Mouse (Mus musculus) MN1 (cell line): Measurements from ENCODE around the gene Olfr600.
"Not testable (repeated sequence)": the region's sequence is repeated elsewhere in the genome, so short reads cannot be mapped to it uniquely, and the experiment has no call there.

Experiments used
- DNase-seq: peaks from one replicate; pipeline ENCODE4 v3.0.0-alpha.2; 2016; ENCODE audit warnings: low spot score

The Olfr600 gene

GRCm38 (mm10) chr7:103349569-103349968 lies at the start of gene Olfr600:
Gene Olfr600, minus strand, starts transcription at chr7:103349669.
- DNase-seq, result no peak

- no peak for DNase-seq
These were observed 49.5 kb upstream of the Olfr600 start for GRCm38 (mm10) chr7:103398981-103399380.

GRCm38 (mm10) chr7:103397758-103398157 lies 48.3 kb upstream of the Olfr600 start:
- no peak for DNase-seq

- DNase-seq, result no peak
These were observed 36.6 kb upstream of the Olfr600 start, which contains the start of gene Olfr603 for GRCm38 (mm10) chr7:103386077-103386476. Gene Olfr603, minus strand, starts transcription at chr7:103386177.

GRCm38 (mm10) chr7:103362555-103362954 lies 13.1 kb upstream of the Olfr600 start, which contains the start of gene Olfr601:
Gene Olfr601, minus strand, starts transcription at chr7:103362655.
- DNase-seq, result no peak

GRCm38 (mm10) chr7:103335617-103336016 lies 13.9 kb downstream of the Olfr600 start, which contains the start of gene Olfr599:
Gene Olfr599, plus strand, starts transcription at chr7:103335917.
- DNase-seq, result no peak

GRCm38 (mm10) chr7:103323268-103323667 lies 26.2 kb downstream of the Olfr600 start, which contains the start of gene Olfr598:
Gene Olfr598, plus strand, starts transcription at chr7:103323568.
- DNase-seq, result no peak

GRCm38 (mm10) chr7:103316015-103316414 lies 33.5 kb downstream of the Olfr600 start, which contains the start of gene Olfr597:
Gene Olfr597, plus strand, starts transcription at chr7:103316315.
- not testable (repeated sequence) for DNase-seq

GRCm38 (mm10) chr7:103305348-103305747 lies 44.1 kb downstream of the Olfr600 start, which contains the start of gene Olfr596:
Gene Olfr596, plus strand, starts transcription at chr7:103305648.
- DNase-seq, result not testable (repeated sequence)
